Mouse (Mus musculus) testis, adult 2 months (tissue): Measurements from ENCODE around the gene Synj2. TPM values are rescaled to one million over a fixed set of nuclear protein-coding genes. Genes with fewer than 3 reads are reported as not detected.
A peak's percentile ranks its signal among the peaks of the same experiment; 100 is the strongest.

Experiments
- H3K27ac ChIP-seq: fragments of 200-500 bp; 2 replicates; pipeline ENCODE4 v1.5.1; 2012; ENCODE audit warnings: low read depth, low read length; ENCODE audit not compliant: control insufficient read depth, insufficient read depth
- H3K27me3 ChIP-seq: fragments of 200-500 bp; 2 replicates; pipeline ENCODE4 v1.6.1; 2012; ENCODE audit warnings: mild to moderate bottlenecking, low read length, moderate library complexity; ENCODE audit not compliant: control insufficient read depth, insufficient read depth
- H3K36me3 ChIP-seq: fragments of 200-500 bp; 2 replicates; pipeline ENCODE4 v1.6.1; 2012; ENCODE audit warnings: mild to moderate bottlenecking, low read length; ENCODE audit not compliant: control insufficient read depth, insufficient read depth
- H3K4me1 ChIP-seq: fragments of 200-500 bp; 2 replicates; pipeline ENCODE4 v1.6.1; 2012; ENCODE audit warnings: low read length; ENCODE audit not compliant: control insufficient read depth, insufficient read depth
- H3K4me3 ChIP-seq: fragments of 200-500 bp; 2 replicates; pipeline ENCODE4 v1.5.1; 2012; ENCODE audit warnings: low read depth, mild to moderate bottlenecking, low read length, moderate library complexity, mixed read lengths; ENCODE audit not compliant: control insufficient read depth
- CTCF ChIP-seq: fragments of 200-500 bp; IDR thresholded peaks from 2 replicates; pipeline ENCODE4 v1.5.1; 2012; ENCODE audit warnings: low read depth, mild to moderate bottlenecking, inconsistent platforms, low read length, moderate library complexity; ENCODE audit not compliant: control insufficient read depth, insufficient read depth, insufficient replicate concordance
- POLR2A ChIP-seq: fragments of 200-500 bp; IDR thresholded peaks from 2 replicates; pipeline ENCODE4 v1.6.1; 2012; ENCODE audit warnings: low read depth, mild to moderate bottlenecking, inconsistent platforms, low read length, moderate library complexity; ENCODE audit not compliant: control insufficient read depth
- polyA plus RNA-seq: library from polyadenylated mRNA; depleted of rRNA; stranded (reverse); fragments of >200 nt; gene quantifications from 2 replicates; pipeline ENCODE4 v1.2.3, GENCODE M21; 2012

Synj2 gene
- polyA plus RNA-seq, 1 experiment = 32.9 TPM

DNA sequence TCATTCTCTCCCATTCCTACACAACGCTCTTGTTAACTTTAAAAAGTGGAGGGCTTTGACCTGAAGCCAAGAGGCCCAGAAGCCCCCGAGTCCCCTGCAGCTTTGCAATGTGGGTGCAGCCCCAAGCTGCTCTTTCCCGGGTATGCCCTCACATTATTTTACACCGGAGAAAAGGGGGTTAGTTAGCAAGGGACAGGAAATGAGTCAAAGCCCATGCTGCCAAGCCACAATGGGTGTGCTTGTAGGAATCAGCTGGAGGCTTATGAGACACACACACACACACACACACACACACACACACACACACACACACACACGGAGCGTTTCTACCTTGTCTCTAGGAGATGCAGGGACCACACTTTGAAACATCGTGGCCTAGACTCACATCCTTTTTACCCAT is 60.8 kb downstream of the Synj2 start:
- no peak overlapping the region for H3K27ac ChIP-seq
- no peak overlapping the region for H3K4me3 ChIP-seq
- TF ChIP-seq CTCF = no peak
- no peak for TF ChIP-seq POLR2A
- H3K27me3 ChIP-seq = no peaks in the 10 kb centered on the region
- no peaks in the 10 kb centered on the region for H3K36me3 ChIP-seq
- peaks cover 19% of the 10 kb centered on the region for H3K4me1 ChIP-seq

DNA sequence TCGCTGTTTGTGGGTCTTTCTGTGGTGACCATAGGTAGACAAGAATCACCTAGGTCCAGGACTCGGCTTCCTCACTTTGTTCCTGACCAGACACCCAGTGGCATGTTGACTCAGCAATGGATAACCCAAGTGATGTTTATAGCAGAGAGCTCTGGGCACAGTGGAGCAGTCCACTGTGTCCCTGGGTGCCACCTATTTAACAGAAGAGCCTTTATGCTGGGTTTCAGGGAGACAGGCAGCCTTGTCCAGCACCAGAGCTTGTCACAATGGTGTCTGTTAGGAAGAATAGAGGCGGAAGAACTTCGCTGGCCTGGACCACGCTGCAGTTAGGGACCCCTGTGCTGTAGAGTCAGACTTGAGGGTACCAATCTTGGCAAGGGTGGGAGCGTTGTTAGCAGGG is 61.5 kb downstream of the Synj2 start:
- TF ChIP-seq POLR2A (no peak), CTCF (no peak)
- Histone ChIP-seq H3K27ac (peak overlapping the region; percentile 54), H3K27me3 (no peaks in the 10 kb centered on the region), H3K4me3 (no peak overlapping the region; the same call in 1 of the 2 replicates), H3K36me3 (no peaks in the 10 kb centered on the region), H3K4me1 (peaks cover 18% of the 10 kb centered on the region)

DNA sequence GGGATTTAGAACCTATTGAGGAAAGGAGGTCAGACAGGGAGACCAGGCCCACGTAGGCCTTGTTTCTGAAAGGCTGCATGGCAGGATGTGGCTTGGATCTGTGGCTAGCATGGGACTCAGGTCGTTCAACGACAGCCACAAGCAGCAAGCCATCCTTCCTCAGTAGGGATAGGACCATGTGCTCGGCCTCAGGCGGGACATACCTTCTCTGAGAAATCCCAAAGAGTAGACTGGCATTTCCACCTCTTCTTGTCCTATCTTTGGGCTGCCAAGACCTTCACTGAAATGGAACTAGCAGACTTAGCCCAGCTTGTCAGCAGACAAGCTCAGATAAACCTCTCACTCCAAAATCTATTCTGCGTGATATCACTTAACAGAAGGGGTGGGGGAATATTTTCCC is 62.6 kb downstream of the Synj2 start:
- H3K27me3 ChIP-seq = no peaks in the 10 kb centered on the region
- no peak for TF ChIP-seq POLR2A
- no peak for TF ChIP-seq CTCF
- H3K4me1 ChIP-seq = peaks cover 18% of the 10 kb centered on the region
- peak overlapping the region; percentile 7; the same call in 1 of the 2 replicates for H3K27ac ChIP-seq
- no peaks in the 10 kb centered on the region for H3K36me3 ChIP-seq
- H3K4me3 ChIP-seq = no peak overlapping the region

DNA sequence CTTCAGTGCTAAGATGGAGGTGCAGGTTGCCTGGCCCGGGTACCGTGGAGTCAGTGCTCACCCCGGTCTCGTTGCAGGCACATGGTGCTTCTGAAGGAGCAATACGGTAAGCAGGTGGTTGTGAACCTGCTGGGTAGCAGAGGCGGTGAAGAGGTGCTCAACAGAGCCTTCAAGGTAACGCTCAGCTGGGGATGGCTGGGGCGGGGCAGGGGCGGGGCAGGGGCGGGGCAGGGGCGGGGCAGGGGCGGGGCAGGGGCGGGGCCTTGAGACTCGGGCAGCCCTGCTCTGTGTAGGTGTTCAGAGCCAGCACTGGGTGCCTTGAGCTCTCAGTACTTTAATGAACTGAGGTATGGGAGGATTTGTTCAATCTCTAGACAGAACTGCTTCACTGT is 64.2 kb downstream of the Synj2 start:
- no peaks in the 10 kb centered on the region for H3K27me3 ChIP-seq
- H3K4me1 ChIP-seq = peaks cover 19% of the 10 kb centered on the region
- H3K36me3 ChIP-seq = no peaks in the 10 kb centered on the region
- H3K4me3 ChIP-seq = peak overlapping the region; percentile 81
- peak; percentile 7; the same call in 1 of the 2 replicates for TF ChIP-seq POLR2A
- no peak for TF ChIP-seq CTCF
- H3K27ac ChIP-seq = peak overlapping the region; percentile 41

DNA sequence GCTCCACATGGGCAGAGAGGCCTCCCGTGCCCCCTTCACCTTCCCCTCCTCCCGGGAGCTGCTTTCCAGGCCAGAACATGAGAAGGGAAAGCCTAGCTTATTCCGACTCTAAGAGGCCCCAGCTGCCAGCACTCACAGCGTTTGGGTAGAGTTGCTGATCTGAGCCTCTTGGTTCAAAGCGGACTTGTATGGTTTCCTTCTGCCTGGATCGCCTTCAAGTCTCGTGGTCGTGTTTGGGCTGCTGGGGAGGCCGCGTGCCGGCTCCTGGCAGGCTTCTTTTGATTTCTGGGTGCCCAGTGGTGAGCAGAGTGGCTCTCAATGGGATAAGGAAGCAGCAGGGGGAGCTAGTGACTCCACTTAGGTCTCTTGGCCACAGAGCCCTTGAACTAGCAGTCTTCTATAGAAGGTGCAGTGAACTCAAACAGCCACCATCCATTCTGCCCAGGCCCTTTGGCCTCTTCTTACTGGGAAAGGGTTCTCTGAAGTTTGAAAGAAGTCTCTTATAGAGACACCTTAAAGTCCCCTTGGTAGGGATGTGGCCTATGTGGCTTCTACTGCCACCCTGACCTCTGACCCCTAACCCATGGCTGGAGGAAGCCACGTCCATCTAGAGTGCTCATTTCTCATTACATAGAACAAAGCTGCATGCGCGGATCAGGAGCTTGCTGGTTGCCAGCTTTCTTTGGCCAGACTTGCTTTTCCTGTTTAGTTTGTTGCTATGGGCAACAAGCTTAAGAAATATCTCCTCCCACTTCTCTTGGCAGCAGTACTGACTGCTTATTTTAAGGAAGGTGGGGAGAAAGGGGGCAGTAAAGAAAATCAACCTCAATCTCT is 64.8 kb downstream of the Synj2 start:
- H3K36me3 ChIP-seq = no peaks in the 10 kb centered on the region
- TF ChIP-seq CTCF = no peak
- TF ChIP-seq POLR2A = 0 out of 2 replicates have a peak, but pooled peaks have one; percentile 8

GRCm38 (mm10) chr17:6007101-6007780 is 66.2 kb downstream of the Synj2 start:
- Histone ChIP-seq H3K27ac (peak overlapping the region; percentile 30; the same call in 1 of the 2 replicates), H3K4me1 (peaks cover 19% of the 10 kb centered on the region), H3K36me3 (no peaks in the 10 kb centered on the region), H3K4me3 (peak overlapping the region; percentile 76), H3K27me3 (no peaks in the 10 kb centered on the region)
- no peak for TF ChIP-seq CTCF
- peak; percentile 52; the same call in 1 of the 2 replicates for TF ChIP-seq POLR2A

More for the DNA sequence above, 64.8 kb downstream of the Synj2 start:
- Histone ChIP-seq H3K4me1 (peaks cover 19% of the 10 kb centered on the region), H3K4me3 (peak overlapping the region; percentile 73), H3K27ac (peak overlapping the region; percentile 41), H3K27me3 (no peaks in the 10 kb centered on the region)

GRCm38 (mm10) chr17:6007902-6008301 is 66.8 kb downstream of the Synj2 start:
- TF ChIP-seq POLR2A (no peak), CTCF (no peak)
- Histone ChIP-seq H3K4me3 (peak overlapping the region; percentile 76), H3K27ac (peak overlapping the region; percentile 30; the same call in 1 of the 2 replicates), H3K4me1 (peaks cover 17% of the 10 kb centered on the region), H3K36me3 (no peaks in the 10 kb centered on the region), H3K27me3 (no peaks in the 10 kb centered on the region)

- peak overlapping the region; percentile 76 for H3K4me3 ChIP-seq
- no peak for TF ChIP-seq CTCF
- no peak for TF ChIP-seq POLR2A
- peak overlapping the region; percentile 28 for H3K27ac ChIP-seq
- H3K27me3 ChIP-seq = no peaks in the 10 kb centered on the region
- H3K36me3 ChIP-seq = no peaks in the 10 kb centered on the region
- peaks cover 17% of the 10 kb centered on the region for H3K4me1 ChIP-seq
Measured at GRCm38 (mm10) chr17:6008590-6008989, 67.5 kb downstream of the Synj2 start.
